Comparison of ENCODE assay signal across 10 mouse cellular contexts in the genomic region with DNA sequence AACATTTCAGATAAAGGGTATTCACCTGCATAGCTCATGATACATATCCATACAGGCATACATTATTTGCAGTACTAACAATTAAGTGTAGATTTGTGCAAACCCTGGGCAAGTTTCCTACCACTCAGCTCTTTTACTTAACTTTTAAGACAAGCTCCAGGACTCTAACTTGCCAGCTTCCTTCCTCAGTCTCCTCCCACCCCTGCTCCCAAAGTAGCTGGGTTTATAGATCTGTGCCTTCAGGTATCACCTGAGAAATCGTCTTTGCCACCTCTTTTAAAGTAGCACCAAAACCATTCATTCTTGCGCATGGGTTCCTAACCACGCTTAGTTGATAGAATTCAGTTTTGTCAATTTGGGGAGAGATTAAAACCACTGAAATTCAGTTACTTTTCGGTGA. TPM values are rescaled to one million over a fixed set of nuclear protein-coding genes. Genes with fewer than 3 reads are reported as not detected.
A peak's percentile ranks its signal among the peaks of the same experiment; 100 is the strongest.
DNase-seq lines count a peak whose midpoint lies in the region; ATAC-seq and TF ChIP-seq lines count a peak whose summit lies in the region.
"Had no signal": no experiment of that assay in that cellular context is flagged by ENCODE, and none has a peak within 500 bp of the region (broad histone marks: within the 10 kb centered on the region; RNA-seq: fewer than 3 reads in every experiment).

No protein-coding gene starts in this region.

- H3K27me3 ChIP-seq in heart, embryonic 10.5 days (ENCODE audit: insufficient read depth, poor library complexity, severe bottlenecking), result no peaks in the 10 kb centered on the region
- H3K27me3 ChIP-seq in forebrain, embryonic 12.5 days, result no peaks in the 10 kb centered on the region
- H3K27me3 ChIP-seq in liver, embryonic 14.5 days (ENCODE audit: control insufficient read depth, insufficient read depth, low read length), result no peaks in the 10 kb centered on the region

- peak overlapping the region; percentile 93 for H3K4me3 ChIP-seq in heart, embryonic 10.5 days
- peak overlapping the region; percentile 95 for H3K4me3 ChIP-seq in forebrain, embryonic 12.5 days (replicated peaks)
- H3K4me3 ChIP-seq in liver, embryonic 14.5 days (ENCODE audit: insufficient read depth in 1 of 2, low read depth in 2 of 2, low read length in 2 of 2), result no peak overlapping the region; a peak in 1 of 4 replicates

- 70% methylated on average over 4 of the region's 4 CpGs for WGBS in heart, embryonic 10.5 days
- WGBS in forebrain, embryonic 12.5 days, result 70% methylated on average over 4 of the region's 4 CpGs
- WGBS in liver, embryonic 14.5 days (ENCODE audit: insufficient replicate concordance), result 35% methylated on average over 4 of the region's 4 CpGs

- no peak for TF ChIP-seq CTCF in liver, embryonic 14.5 days (IDR thresholded peaks at IDR 0.05; ENCODE audit: low read depth)

- no peak for DNase-seq in heart, embryonic 10.5 days (ENCODE audit: low spot score)
- no peak for DNase-seq in heart, adult 18-20 months
- peak; percentile 58 for DNase-seq in A20 (ENCODE audit: low read depth, low spot score)
- DNase-seq in liver, embryonic 14.5 days (ENCODE audit: low read depth in 3 of 3, low spot score in 3 of 3), result no peak
- DNase-seq in ovary, postnatal 14 days (ENCODE audit: low spot score), result no peak
- DNase-seq in ovary, postnatal 10 days (ENCODE audit: low spot score), result no peak
- DNase-seq in right cerebral cortex, adult 2 months (ENCODE audit: low spot score in 2 of 2), result no peak
- DNase-seq: cerebellum, adult 2 months; kidney, adult 18-20 months had no signal

- peaks cover 9% of the 10 kb centered on the region; the same call in 1 of the 2 replicates for H3K4me1 ChIP-seq in heart, embryonic 10.5 days
- H3K4me1 ChIP-seq in forebrain, embryonic 12.5 days, result peaks cover 31% of the 10 kb centered on the region
- peaks cover 3 to 6% of the 10 kb centered on the region in 2 experiments; a peak in 3 of 4 replicates for H3K4me1 ChIP-seq in liver, embryonic 14.5 days (replicated peaks; ENCODE audit: control insufficient read depth in 2 of 2, insufficient read depth in 2 of 2, low read length in 1 of 2)

- no peak overlapping the region for H3K27ac ChIP-seq in heart, embryonic 10.5 days
- no peak overlapping the region for H3K27ac ChIP-seq in forebrain, embryonic 12.5 days
- no peak overlapping the region for H3K27ac ChIP-seq in liver, embryonic 14.5 days

- ATAC-seq in forebrain, embryonic 12.5 days (ENCODE audit: low FRiP score), result no peak
- ATAC-seq in liver, embryonic 14.5 days (ENCODE audit: insufficient read depth), result no peak

- H3K9me3 ChIP-seq in heart, embryonic 10.5 days, result no peaks in the 10 kb centered on the region
- no peaks in the 10 kb centered on the region for H3K9me3 ChIP-seq in forebrain, embryonic 12.5 days
- H3K9me3 ChIP-seq in liver, embryonic 14.5 days (ENCODE audit: control insufficient read depth, low read length), result no peaks in the 10 kb centered on the region

- H3K4me2 ChIP-seq in forebrain, embryonic 12.5 days, result peak overlapping the region; percentile 67
- peak overlapping the region; percentile 81 for H3K4me2 ChIP-seq in liver, embryonic 14.5 days (ENCODE audit: low read depth)

- no peak for TF ChIP-seq EP300 in liver, embryonic 14.5 days (IDR thresholded peaks at IDR 0.05; ENCODE audit: low read depth)

- no peaks in the 10 kb centered on the region for H3K36me3 ChIP-seq in heart, embryonic 10.5 days
- no peaks in the 10 kb centered on the region for H3K36me3 ChIP-seq in forebrain, embryonic 12.5 days (replicated peaks)
- H3K36me3 ChIP-seq in liver, embryonic 14.5 days (replicated peaks; ENCODE audit: control insufficient read depth, insufficient read depth, low read depth), result no peaks in the 10 kb centered on the region

- H3K9ac ChIP-seq in forebrain, embryonic 12.5 days, result no peak overlapping the region
- no peak overlapping the region for H3K9ac ChIP-seq in liver, embryonic 14.5 days (replicated peaks)

RNA-seq across cellular contexts. Expression of a gene that starts 41.1 kb away (rescaled TPM):
- 47.5 and 51.3 TPM in 2 replicates for polyA plus RNA-seq in heart, embryonic 10.5 days (2016; fragmentation: Nextera tagmentation; extraction: Ambion mirVana)
- 1 to 10 TPM; 8.3 to 9.3 TPM for total RNA-seq in heart, adult 18-20 months (2021)
- 71.5 and 78.4 TPM in 2 replicates for polyA plus RNA-seq in forebrain, embryonic 12.5 days (2016; fragmentation: Nextera tagmentation; extraction: Ambion mirVana)
- 1.7 and 2.2 TPM in 2 replicates for polyA plus RNA-seq in liver, embryonic 14.5 days (2012; rRNA removed)
- polyA plus RNA-seq in liver, embryonic 14.5 days (2014; fragmentation: Nextera tagmentation; extraction: Ambion mirVana), result 4.0 and 5.2 TPM in 2 replicates

Comparison
In these comparisons a context has a peak if more than half of its experiments do, and no peak if none do; other contexts are left out.
1. H3K4me3 ChIP-seq: peak in heart, embryonic 10.5 days (single experiment) and forebrain, embryonic 12.5 days (single experiment); none in liver, embryonic 14.5 days (0 of 2).